Mouse (Mus musculus) CH12.LX (cell line): ENCODE measurements around the gene Ubtd2.

Experiments used
- CTCF ChIP-seq, 2 experiments: IDR thresholded peaks in 1 of 2; conservative IDR thresholded peaks in 1 of 2; 2 replicates each; pipeline ENCODE4 v1.5.1; 2011 to 2012; ENCODE audit warnings: low read depth in 2 of 2, low read length in 2 of 2, improper control_type of control experiment in 1 of 2, inconsistent platforms in 1 of 2, mild to moderate bottlenecking in 1 of 2, moderate library complexity in 1 of 2
- JUND ChIP-seq: conservative IDR thresholded peaks from 2 replicates; pipeline ENCODE4 v1.6.1; 2011; ENCODE audit warnings: low read depth, low read length, improper control_type of control experiment
- KAT2A ChIP-seq: IDR thresholded peaks from 2 replicates; pipeline ENCODE4 v1.6.1; 2012; ENCODE audit warnings: low read length, improper control_type of control experiment, inconsistent platforms; ENCODE audit not compliant: insufficient replicate concordance
- MEF2A ChIP-seq: IDR thresholded peaks from 2 replicates; pipeline ENCODE4 v1.6.1; 2014; ENCODE audit warnings: low read depth, mild to moderate bottlenecking, inconsistent platforms, low read length, improper control_type of control experiment, borderline replicate concordance
- MXI1 ChIP-seq: IDR thresholded peaks from 2 replicates; pipeline ENCODE4 v1.6.1; 2011; ENCODE audit warnings: mild to moderate bottlenecking, low read depth, low read length, improper control_type of control experiment
- NELFE ChIP-seq: IDR thresholded peaks from 2 replicates; pipeline ENCODE4 v1.6.1; 2011; ENCODE audit warnings: low read depth, low read length, improper control_type of control experiment
- NRF1 ChIP-seq: IDR thresholded peaks from 2 replicates; pipeline ENCODE4 v1.6.1; 2014; ENCODE audit warnings: low read depth, mild to moderate bottlenecking, inconsistent platforms, low read length, improper control_type of control experiment, moderate library complexity
- PAX5 ChIP-seq: IDR thresholded peaks from 2 replicates; pipeline ENCODE4 v1.6.1; 2012; ENCODE audit warnings: low read length, inconsistent platforms, mixed read lengths
- POLR2A ChIP-seq: IDR thresholded peaks from 2 replicates; pipeline ENCODE4 v1.6.1; 2011; ENCODE audit warnings: low read depth, mild to moderate bottlenecking, improper control_type of control experiment, low read length
- RAD21 ChIP-seq: IDR thresholded peaks from 2 replicates; pipeline ENCODE4 v1.6.1; 2011; ENCODE audit warnings: low read depth, mild to moderate bottlenecking, low read length, improper control_type of control experiment, moderate library complexity
- RCOR1 ChIP-seq: conservative IDR thresholded peaks from 2 replicates; pipeline ENCODE4 v1.6.1; 2012; ENCODE audit warnings: low read depth, mild to moderate bottlenecking, inconsistent platforms, low read length, improper control_type of control experiment
- TCF12 ChIP-seq: IDR thresholded peaks from 2 replicates; pipeline ENCODE4 v1.6.1; 2014; ENCODE audit warnings: low read depth, mild to moderate bottlenecking, inconsistent platforms, low read length, improper control_type of control experiment
- ZKSCAN1 ChIP-seq: IDR thresholded peaks from 2 replicates; pipeline ENCODE4 v1.6.1; 2012; ENCODE audit warnings: low read depth, inconsistent platforms, low read length, improper control_type of control experiment, borderline replicate concordance

DNA sequence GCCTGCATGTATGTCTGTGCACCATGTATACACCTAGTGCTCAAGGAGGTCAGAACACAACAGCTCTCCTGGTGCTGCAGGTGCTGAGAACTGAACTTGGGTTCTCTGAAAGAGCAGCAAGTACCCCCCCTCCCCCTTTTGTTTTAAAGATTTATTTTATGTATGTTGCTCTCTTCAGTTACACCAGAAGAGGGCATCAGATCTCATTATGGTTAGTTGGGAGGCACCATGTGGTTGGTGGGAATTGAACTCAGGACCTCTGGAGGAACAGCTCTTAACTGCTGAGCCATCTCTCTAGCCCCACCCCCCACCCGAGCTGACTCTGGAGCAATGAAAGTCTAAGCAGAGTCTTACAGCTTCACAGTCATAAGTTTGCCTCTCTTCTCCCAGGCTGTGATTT lies 55.8 kb downstream of the Ubtd2 start:
- TF ChIP-seq ZKSCAN1 = no peak
- TF ChIP-seq CTCF (conservative IDR thresholded peaks at IDR 0.05 in 1 of 2, IDR thresholded peaks at IDR 0.05 in 1 of 2; ENCODE audit: low read depth in 2 of 2, low read length in 2 of 2) = peak in 1 of 2 experiments; percentile 54; a peak in 2 of 4 replicates
- peak; percentile 23 for TF ChIP-seq RAD21
- TF ChIP-seq JUND = no peak
- TF ChIP-seq TCF12 = no peak
- no peak for TF ChIP-seq MXI1
- TF ChIP-seq PAX5 = no peak
- no peak for TF ChIP-seq POLR2A
- no peak for TF ChIP-seq RCOR1
- TF ChIP-seq NRF1 = no peak
- no peak for TF ChIP-seq MEF2A
- no peak for TF ChIP-seq NELFE
- TF ChIP-seq KAT2A = no peak
